Mouse (Mus musculus) stomach, adult 2 months (tissue): ENCODE measurements around the gene Gpr89. TPM values are rescaled to one million over a fixed set of nuclear protein-coding genes. Genes with fewer than 3 reads are reported as not detected.

Experiments
- polyA plus RNA-seq: library from polyadenylated mRNA; depleted of rRNA; stranded (reverse); fragments of >200 nt; gene quantifications from 2 replicates; pipeline ENCODE4 v1.2.3, GENCODE M21; 2012; rRNA removed

Gpr89 gene
- polyA plus RNA-seq: 3.2 and 3.5 TPM in 2 replicates

GRCm38 (mm10) chr3:96904851-96905541, at the start of gene Gpr89:
Gene Gpr89 (minus strand): TSS chr3:96905346.

GRCm38 (mm10) chr3:96925920-96926319, 20.8 kb upstream of the Gpr89 start, which contains the start of gene Gja8:
Gene Gja8 (minus strand): TSS chr3:96926020.

DNA sequence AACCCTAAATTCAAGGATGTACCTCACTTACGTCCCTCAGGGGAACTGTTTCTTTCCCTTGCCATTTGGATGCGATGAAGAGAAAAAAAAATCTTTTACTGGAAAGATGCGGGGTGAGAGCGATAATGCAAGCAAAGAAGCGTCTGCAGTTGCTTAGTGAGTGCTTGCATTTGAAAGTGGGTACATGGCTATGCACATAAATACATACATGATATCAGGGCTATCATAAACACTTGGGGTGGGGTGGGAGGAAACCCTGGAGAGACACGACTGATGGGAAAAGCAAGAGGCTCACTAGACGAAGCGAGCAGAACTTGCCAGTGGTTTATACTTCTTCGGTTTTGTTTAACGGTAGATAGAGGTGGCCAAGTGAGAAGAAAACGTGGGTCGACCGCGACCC, 753 bp downstream of the Gpr89 start, which contains the start of gene Gja5:
Gene Gja5, plus strand, starts transcription at position 301 of the 400 bp plus-strand sequence.

GRCm38 (mm10) chr3:96828984-96829383, 76.2 kb downstream of the Gpr89 start, which contains the start of the genes Pdzk1 and Cd160:
Gene Pdzk1 (plus strand): TSS chr3:96829284.
Gene Cd160 (minus strand): TSS chr3:96829351.

Other genes with a start within 250 kb of the Gpr89 start
- 2.9 and 3.7 TPM in 2 replicates for gene Ankrd35, start 235.2 kb downstream of the Gpr89 start, polyA plus RNA-seq
- 20.9 and 23.0 TPM in 2 replicates for gene Pias3, start 209.0 kb downstream of the Gpr89 start, polyA plus RNA-seq
- gene Nudt17, start 196.8 kb downstream of the Gpr89 start, polyA plus RNA-seq: 4.9 and 6.6 TPM in 2 replicates
- gene Polr3c, start 177.7 kb downstream of the Gpr89 start, polyA plus RNA-seq: 7.7 and 8.8 TPM in 2 replicates
- 3.2 and 3.8 TPM in 2 replicates for gene Rnf115, start 177.7 kb downstream of the Gpr89 start, polyA plus RNA-seq
- not detected in 2 replicates for gene Pdzk1, start 76.1 kb downstream of the Gpr89 start, polyA plus RNA-seq
- 0.11 TPM in 1 of 2 replicates, not detected in the other for gene Cd160, start 76.0 kb downstream of the Gpr89 start, polyA plus RNA-seq
- gene Gja5, start 653 bp downstream of the Gpr89 start, polyA plus RNA-seq: 0.61 and 0.68 TPM in 2 replicates
- not detected in 2 replicates for gene Gja8, start 20.7 kb upstream of the Gpr89 start, polyA plus RNA-seq